Mouse (Mus musculus): ENCODE data around the gene Ccdc24. TPM values are rescaled to one million over a fixed set of nuclear protein-coding genes. Genes with fewer than 3 reads are reported as not detected.
A peak's percentile ranks its signal among the peaks of the same experiment; 100 is the strongest.

Gene Ccdc24
- polyA plus RNA-seq, 1 experiment from 2014 or later = 0.41 TPM

GRCm38 (mm10) chr4:117846261-117846660 lies 26.1 kb downstream of the Ccdc24 start:
- Histone ChIP-seq H3K27me3 (ENCODE audit: control insufficient read depth, insufficient read depth, low read length) (no peaks in the 10 kb centered on the region), H3K4me1 (replicated peaks; ENCODE audit: control insufficient read depth, insufficient read depth) (peaks cover under 1% of the 10 kb centered on the region; the same call in 1 of the 2 replicates), H3K36me3 (ENCODE audit: control insufficient read depth, insufficient read depth, low read length) (peaks cover 6% of the 10 kb centered on the region), H3K4me3 (ENCODE audit: low read depth, low read length) (no peak overlapping the region), H3K27ac (replicated peaks) (no peak overlapping the region), H3K9me3 (ENCODE audit: control insufficient read depth, low read length) (no peaks in the 10 kb centered on the region), H3K4me2 (replicated peaks; ENCODE audit: low read depth) (no peak overlapping the region), H3K9ac (ENCODE audit: low read length) (no peak overlapping the region)
- DNase-seq (ENCODE audit: low spot score) (no peak), ATAC-seq (ENCODE audit: low FRiP score, low TSS enrichment) (no peak)
- 94% methylated on average over 4 of the region's 4 CpGs for WGBS
- no peak for TF ChIP-seq EP300 (optimal IDR thresholded peaks at IDR 0.05)
- TF ChIP-seq CTCF (IDR thresholded peaks at IDR 0.05; ENCODE audit: low read depth) = no peak

DNA sequence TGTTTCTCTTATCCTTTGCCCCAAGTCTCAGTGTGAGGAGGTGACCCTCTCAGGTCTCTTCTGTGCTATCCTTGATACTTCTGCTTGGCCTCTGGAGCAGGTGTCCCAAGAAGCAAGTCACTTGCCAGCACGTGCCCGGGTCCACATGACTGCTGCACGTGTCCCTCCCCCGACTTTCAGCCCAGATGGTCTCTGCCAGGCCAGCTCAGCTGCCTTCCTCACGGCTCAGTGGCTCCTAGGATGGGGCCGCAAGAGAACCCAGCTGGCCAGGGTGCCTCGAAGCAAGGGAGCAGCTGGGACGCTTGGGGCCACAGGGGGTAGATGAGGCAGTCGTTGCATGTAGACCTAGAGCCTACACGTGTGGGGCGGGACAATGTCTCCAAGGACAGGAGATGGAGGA lies 27.0 kb downstream of the Ccdc24 start:
- H3K9me3 ChIP-seq (ENCODE audit: control insufficient read depth, low read length) = no peaks in the 10 kb centered on the region
- no peak overlapping the region for H3K4me2 ChIP-seq (replicated peaks; ENCODE audit: low read depth)
- H3K27me3 ChIP-seq (ENCODE audit: control insufficient read depth, insufficient read depth, low read length) = no peaks in the 10 kb centered on the region
- H3K4me3 ChIP-seq (ENCODE audit: low read depth, low read length) = no peak overlapping the region
- DNase-seq (ENCODE audit: low spot score) = no peak
- no peak overlapping the region for H3K9ac ChIP-seq (ENCODE audit: low read length)
- H3K27ac ChIP-seq (replicated peaks) = no peak overlapping the region
- TF ChIP-seq EP300 (optimal IDR thresholded peaks at IDR 0.05) = no peak
- TF ChIP-seq CTCF (IDR thresholded peaks at IDR 0.05; ENCODE audit: low read depth) = no peak
- H3K4me1 ChIP-seq (replicated peaks; ENCODE audit: control insufficient read depth, insufficient read depth) = peaks cover 2% of the 10 kb centered on the region; the same call in 1 of the 2 replicates
- 83% methylated on average over 11 of the region's 11 CpGs for WGBS
- no peak for ATAC-seq (ENCODE audit: low FRiP score, low TSS enrichment)
- peaks cover 6% of the 10 kb centered on the region for H3K36me3 ChIP-seq (ENCODE audit: control insufficient read depth, insufficient read depth, low read length)

DNA sequence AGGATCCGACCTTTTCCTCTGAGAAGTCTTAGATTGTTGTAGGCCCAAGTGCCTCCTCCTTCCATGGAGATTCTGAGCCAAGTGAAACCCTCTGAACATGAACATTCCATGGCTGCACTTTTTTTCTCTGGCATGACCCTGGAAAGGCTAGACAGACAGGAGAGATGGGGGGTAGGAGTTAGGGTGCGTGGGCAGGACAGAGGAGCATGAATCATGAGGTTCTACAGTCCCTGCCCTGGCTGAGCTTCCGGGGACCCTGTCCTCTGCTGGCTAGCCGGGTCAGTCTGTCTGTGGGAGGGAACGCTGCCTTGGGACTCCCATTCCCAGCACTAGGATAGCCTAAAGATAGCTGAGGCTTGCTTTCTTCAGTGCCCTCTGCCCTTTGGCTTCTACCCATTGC lies 27.9 kb downstream of the Ccdc24 start:
- no peaks in the 10 kb centered on the region for H3K9me3 ChIP-seq (ENCODE audit: control insufficient read depth, low read length)
- no peak overlapping the region for H3K4me3 ChIP-seq (ENCODE audit: low read depth, low read length)
- H3K36me3 ChIP-seq (ENCODE audit: control insufficient read depth, insufficient read depth, low read length) = peaks cover 6% of the 10 kb centered on the region
- DNase-seq (ENCODE audit: low spot score) (no peak), ATAC-seq (ENCODE audit: low FRiP score, low TSS enrichment) (no peak)
- TF ChIP-seq CTCF (IDR thresholded peaks at IDR 0.05; ENCODE audit: low read depth) = no peak
- H3K27ac ChIP-seq (replicated peaks) = no peak overlapping the region
- H3K4me2 ChIP-seq (replicated peaks; ENCODE audit: low read depth) = no peak overlapping the region
- WGBS = 77% methylated on average over 5 of the region's 5 CpGs
- H3K9ac ChIP-seq (ENCODE audit: low read length) = no peak overlapping the region
- H3K4me1 ChIP-seq (replicated peaks; ENCODE audit: control insufficient read depth, insufficient read depth) = peaks cover 5% of the 10 kb centered on the region; the same call in 1 of the 2 replicates
- H3K27me3 ChIP-seq (ENCODE audit: control insufficient read depth, insufficient read depth, low read length) = no peaks in the 10 kb centered on the region

- no peaks in the 10 kb centered on the region for H3K27me3 ChIP-seq (ENCODE audit: control insufficient read depth, insufficient read depth, low read length)
- no peak for ATAC-seq (ENCODE audit: low FRiP score, low TSS enrichment)
- WGBS = 96% methylated on average over 5 of the region's 5 CpGs
- H3K9ac ChIP-seq (ENCODE audit: low read length) = no peak overlapping the region
- TF ChIP-seq CTCF (IDR thresholded peaks at IDR 0.05; ENCODE audit: low read depth) (no peak), EP300 (optimal IDR thresholded peaks at IDR 0.05) (no peak)
- no peaks in the 10 kb centered on the region for H3K9me3 ChIP-seq (ENCODE audit: control insufficient read depth, low read length)
- H3K4me2 ChIP-seq (replicated peaks; ENCODE audit: low read depth) = no peak overlapping the region
- peaks cover 6% of the 10 kb centered on the region for H3K36me3 ChIP-seq (ENCODE audit: control insufficient read depth, insufficient read depth, low read length)
- H3K4me1 ChIP-seq (replicated peaks; ENCODE audit: control insufficient read depth, insufficient read depth) = peaks cover 5% of the 10 kb centered on the region; the same call in 1 of the 2 replicates
- no peak for DNase-seq (ENCODE audit: low spot score)
- H3K4me3 ChIP-seq (ENCODE audit: low read depth, low read length) = no peak overlapping the region
- H3K27ac ChIP-seq (replicated peaks) = no peak overlapping the region
Observed at GRCm38 (mm10) chr4:117843101-117843500, 29.3 kb downstream of the Ccdc24 start.

DNA sequence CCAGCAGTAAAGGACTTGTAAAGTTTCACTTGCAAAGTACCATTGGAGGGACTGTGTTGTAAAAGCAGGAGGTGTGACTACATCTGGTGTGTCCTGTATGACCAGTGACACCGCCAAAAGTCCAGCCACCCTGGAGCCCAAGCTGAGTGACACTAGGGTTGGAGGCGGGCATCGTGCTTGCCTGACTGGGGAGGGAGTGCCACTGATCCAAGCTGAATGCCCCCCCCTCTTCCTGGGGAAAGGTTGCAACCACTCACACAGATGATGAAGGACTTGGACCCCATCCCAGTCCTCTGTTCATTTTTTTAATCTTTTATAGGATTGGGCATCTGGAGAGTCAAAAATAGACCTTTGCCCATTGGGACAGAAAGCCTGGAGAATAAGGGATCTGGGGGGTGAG lies 30.8 kb downstream of the Ccdc24 start:
- WGBS = 62% methylated on average over 3 of the region's 3 CpGs
- no peak overlapping the region for H3K4me3 ChIP-seq (ENCODE audit: low read depth, low read length)
- ATAC-seq (ENCODE audit: low FRiP score, low TSS enrichment) (peak; percentile 32; the same call in 1 of the 2 replicates), DNase-seq (ENCODE audit: low spot score) (no peak)
- TF ChIP-seq EP300 (optimal IDR thresholded peaks at IDR 0.05) = no peak
- TF ChIP-seq CTCF (IDR thresholded peaks at IDR 0.05; ENCODE audit: low read depth) = no peak
- H3K9me3 ChIP-seq (ENCODE audit: control insufficient read depth, low read length) = no peaks in the 10 kb centered on the region
- H3K4me2 ChIP-seq (replicated peaks; ENCODE audit: low read depth) = no peak overlapping the region
- no peak overlapping the region for H3K9ac ChIP-seq (ENCODE audit: low read length)
- peaks cover 9% of the 10 kb centered on the region for H3K4me1 ChIP-seq (replicated peaks; ENCODE audit: control insufficient read depth, insufficient read depth)
- peak overlapping the region; percentile 46 for H3K27ac ChIP-seq (replicated peaks)
- H3K36me3 ChIP-seq (ENCODE audit: control insufficient read depth, insufficient read depth, low read length) = peaks cover 6% of the 10 kb centered on the region
- no peaks in the 10 kb centered on the region for H3K27me3 ChIP-seq (ENCODE audit: control insufficient read depth, insufficient read depth, low read length)

DNA sequence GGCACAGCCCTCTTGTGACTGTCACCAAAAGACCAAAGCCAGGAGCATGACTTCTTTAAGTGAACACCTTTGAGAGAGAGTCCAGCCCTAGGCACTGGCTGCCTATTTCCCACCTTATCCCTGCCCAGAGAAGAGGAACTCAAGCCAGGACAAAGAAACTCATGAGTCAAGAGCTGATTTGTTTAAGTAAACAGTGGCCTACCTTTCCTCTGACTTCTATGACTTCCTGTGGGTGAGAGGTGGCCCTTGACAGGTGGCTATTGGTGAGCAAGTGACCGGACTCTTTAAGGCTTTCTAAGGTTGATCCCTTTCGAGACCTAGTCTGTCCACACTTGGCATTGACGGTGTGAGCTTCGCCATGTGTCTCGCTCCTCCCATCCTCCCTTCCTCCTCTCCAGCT lies 31.5 kb downstream of the Ccdc24 start:
- Histone ChIP-seq H3K9ac (ENCODE audit: low read length) (no peak overlapping the region), H3K4me3 (ENCODE audit: low read depth, low read length) (no peak overlapping the region), H3K4me1 (replicated peaks; ENCODE audit: control insufficient read depth, insufficient read depth) (peaks cover 9% of the 10 kb centered on the region), H3K27me3 (ENCODE audit: control insufficient read depth, insufficient read depth, low read length) (no peaks in the 10 kb centered on the region), H3K4me2 (replicated peaks; ENCODE audit: low read depth) (no peak overlapping the region), H3K36me3 (ENCODE audit: control insufficient read depth, insufficient read depth, low read length) (peaks cover 3% of the 10 kb centered on the region), H3K27ac (replicated peaks) (peak overlapping the region; percentile 79), H3K9me3 (ENCODE audit: control insufficient read depth, low read length) (no peaks in the 10 kb centered on the region)
- TF ChIP-seq CTCF (IDR thresholded peaks at IDR 0.05; ENCODE audit: low read depth) (no peak), EP300 (optimal IDR thresholded peaks at IDR 0.05) (no peak)
- peak; percentile 56 for DNase-seq (ENCODE audit: low spot score)
- peak; percentile 59 for ATAC-seq (ENCODE audit: low FRiP score, low TSS enrichment)
- 78% methylated on average over 5 of the region's 5 CpGs for WGBS
